Mouse (Mus musculus) naive thymus-derived CD4-positive, alpha-beta T cell, adult 5 months (primary cell): ENCODE measurements around the gene Angel1. TPM values are rescaled to one million over a fixed set of nuclear protein-coding genes. Genes with fewer than 3 reads are reported as not detected.

Experiments used
- polyA plus RNA-seq: library from polyadenylated mRNA; unstranded; fragments of 100-300 nt; shearing (Covaris generic); gene quantifications from one replicate; pipeline ENCODE4 v1.2.1, GENCODE M21; 2017

The Angel1 gene
- 23.2 TPM for polyA plus RNA-seq

DNA sequence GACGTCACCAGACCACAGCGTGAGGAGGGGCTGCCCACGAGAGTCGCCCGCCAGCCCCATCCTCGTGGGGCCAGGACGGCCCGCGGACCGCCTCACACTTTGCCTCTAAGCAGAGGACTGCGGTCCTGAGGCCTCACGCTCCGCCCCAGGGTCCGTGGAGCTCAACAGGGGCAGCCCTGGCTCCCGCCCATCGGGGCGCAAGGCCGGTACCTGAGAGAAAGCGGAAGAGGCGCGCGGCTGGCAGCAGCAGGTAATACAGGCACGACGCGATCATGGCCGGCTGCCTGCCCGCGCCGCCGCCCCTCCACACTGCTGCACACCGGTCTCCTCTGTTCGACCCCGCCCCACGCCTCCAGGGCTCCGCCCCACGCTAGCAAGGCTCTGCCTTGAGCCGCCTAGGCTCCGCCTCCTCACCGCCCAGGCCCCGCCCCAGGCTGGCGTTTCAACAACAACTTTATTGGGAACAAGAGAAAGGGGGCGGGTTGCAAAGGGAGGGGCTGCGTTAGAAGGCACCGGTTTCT, at the start of gene Angel1:
Gene Angel1, minus strand, starts transcription at position 341 of the 521 bp plus-strand sequence.

DNA sequence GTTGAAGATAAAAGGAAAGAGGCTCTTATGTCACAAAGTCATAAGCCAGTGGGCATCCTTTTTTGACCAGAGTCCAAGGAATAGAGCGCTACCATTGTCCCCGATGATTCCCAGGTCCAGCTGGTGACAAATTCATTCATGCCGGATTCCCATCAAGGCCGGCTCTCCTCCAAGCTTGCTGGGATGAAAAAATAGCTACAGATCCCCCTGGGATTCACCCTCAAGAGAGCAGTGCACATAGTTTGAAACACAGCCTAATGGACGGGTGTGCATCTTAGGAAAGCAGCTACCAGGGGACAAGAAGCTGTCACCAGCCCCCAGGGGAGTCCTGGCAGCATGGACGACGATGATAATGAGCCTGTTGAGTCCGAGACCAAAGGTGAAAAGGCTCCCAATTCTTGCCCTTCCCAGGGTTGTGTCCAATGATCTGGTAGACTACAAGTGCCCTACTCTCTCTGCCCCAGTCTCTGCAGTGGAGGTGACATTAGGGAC, 8.1 kb upstream of the Angel1 start, which contains the start of gene Lrrc74a:
Gene Lrrc74a, plus strand, starts transcription at position 51 of the 492 bp plus-strand sequence.

DNA sequence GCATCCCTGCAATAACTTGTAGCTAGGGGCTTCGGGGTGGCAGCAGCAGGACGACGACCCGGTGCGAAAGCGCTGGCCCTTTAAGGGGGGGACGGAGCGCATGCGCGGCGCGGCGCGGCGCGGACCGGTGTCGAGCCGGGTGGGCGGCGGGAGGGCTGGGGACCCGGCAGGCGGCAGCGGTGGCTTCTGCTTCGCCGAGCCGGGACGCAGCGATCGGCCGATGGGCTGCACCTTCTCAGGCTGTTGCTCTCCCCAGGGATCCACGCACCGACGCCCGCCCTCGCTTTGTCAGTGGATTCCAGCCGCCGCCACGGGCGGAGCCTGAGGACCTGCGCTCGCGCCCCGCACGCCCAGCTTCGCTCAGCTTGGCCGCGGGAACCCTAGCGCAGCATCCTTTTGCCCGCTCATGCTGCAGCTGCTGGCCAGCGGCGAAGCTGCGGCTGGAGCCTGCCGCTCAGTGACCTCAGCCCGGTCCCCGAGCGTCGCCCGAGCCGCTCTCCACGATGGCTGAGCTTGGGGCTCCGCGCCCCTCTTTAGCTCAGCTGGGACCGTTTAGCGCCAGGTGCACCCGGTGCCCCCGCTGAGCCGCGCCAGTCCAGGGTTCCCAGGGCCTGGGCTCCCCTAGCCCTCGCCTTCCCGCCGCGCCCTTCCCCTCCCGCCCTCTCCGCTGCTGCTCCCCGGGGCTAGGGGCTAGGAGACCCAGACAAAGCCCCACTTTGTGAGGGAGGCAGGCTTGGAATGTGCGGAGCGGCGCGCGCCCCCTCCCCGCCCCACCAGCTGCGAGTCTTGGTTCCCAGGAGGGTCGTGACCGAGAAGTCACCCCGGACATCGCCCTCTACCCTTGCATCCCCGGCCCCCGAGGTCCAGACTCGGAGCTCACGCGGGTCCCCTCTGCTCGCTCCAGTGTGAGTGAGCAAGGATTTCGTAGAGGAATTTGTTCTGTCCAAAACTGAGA, 47.4 kb downstream of the Angel1 start, which contains the start of gene Vash1:
Gene Vash1, plus strand, starts transcription at position 110 of the 955 bp plus-strand sequence.

Other genes starting within 250 kb of the Angel1 start
- gene Vash1, start 47.8 kb downstream of the Angel1 start, polyA plus RNA-seq = 0.14 TPM
- gene Lrrc74a, start 7.9 kb upstream of the Angel1 start, polyA plus RNA-seq = not detected
- gene Irf2bpl, start 158.3 kb upstream of the Angel1 start, polyA plus RNA-seq = 119 TPM
- gene Cipc, start 220.6 kb upstream of the Angel1 start, polyA plus RNA-seq = 19.3 TPM